Mouse (Mus musculus) spleen, embryonic (tissue): Measurements from ENCODE around the gene Olfr893.
"Not testable (repeated sequence)": the region's sequence is repeated elsewhere in the genome, so short reads cannot be mapped to it uniquely, and the experiment has no call there.

ENCODE experiments used
- CTCF ChIA-PET: fragments of 350-600 bp; sonication (Branson Sonifier 250); formaldehyde crosslinking; loops from one replicate; lab custom pipeline; 2022; lab: Charles Lee

Gene Olfr893

DNA sequence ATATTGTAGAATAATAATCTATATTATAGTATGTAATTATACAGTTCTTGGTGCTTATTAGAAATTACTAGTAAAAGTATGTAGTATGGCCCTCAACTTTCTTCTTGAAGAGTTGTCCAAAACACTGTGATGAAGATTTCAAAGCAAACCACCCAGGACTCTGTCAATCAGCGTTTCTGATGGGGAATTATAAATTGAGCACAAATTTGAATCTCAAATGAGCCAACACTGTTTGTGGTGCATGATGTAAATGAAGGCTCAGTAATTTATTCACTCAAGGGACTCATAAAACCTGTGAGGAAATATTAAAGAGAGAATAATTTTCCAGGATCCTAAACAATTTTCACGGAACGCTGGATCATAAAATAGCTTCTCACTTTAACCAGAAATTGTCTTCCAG, at the start of gene Olfr893:
Gene Olfr893 (plus strand): TSS at position 301 of the 400 bp plus-strand sequence.
- CTCF ChIA-PET, result no interaction called here

DNA sequence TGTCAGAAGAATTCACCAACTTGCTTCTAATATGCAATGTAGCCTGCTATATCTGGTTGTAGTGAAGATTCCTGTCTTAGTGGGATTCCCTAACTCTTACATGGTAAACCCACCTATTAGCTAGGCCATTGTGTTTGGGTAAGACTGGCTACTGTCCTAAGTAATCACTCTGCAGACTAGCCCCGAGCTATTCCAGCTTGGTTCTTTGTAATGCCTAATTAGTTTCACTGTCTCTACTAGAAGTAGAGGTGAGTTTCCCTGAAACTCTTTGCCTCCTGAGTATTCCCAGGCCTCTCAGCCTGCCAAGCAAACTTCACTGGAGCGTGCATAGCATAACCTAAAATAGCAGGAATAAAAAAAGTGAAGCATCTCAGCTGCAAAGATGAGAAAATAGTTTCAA, 39.8 kb upstream of the Olfr893 start:
- CTCF ChIA-PET, result not testable (repeated sequence)

DNA sequence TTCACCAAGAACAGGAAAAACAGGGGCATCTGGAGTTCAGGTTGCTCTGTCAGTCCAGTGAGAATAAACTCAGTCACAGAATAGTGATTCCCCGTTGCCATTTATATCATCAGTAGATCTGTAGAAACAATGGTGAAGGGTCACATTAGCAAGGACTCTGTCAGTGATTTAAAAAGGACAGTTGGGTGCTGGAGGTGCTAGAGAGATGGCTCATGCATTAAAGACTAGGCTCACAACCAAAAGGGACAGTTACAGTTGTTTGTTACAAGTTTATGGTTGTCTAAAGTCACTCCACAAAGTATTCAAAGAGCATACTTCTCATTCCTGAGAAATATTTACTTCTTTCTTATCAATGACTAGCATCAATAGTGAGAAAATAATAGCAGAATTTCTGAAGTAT, 27.4 kb upstream of the Olfr893 start, which contains the start of gene Olfr891:
Gene Olfr891 (minus strand): TSS at position 101 of the 400 bp plus-strand sequence.
- CTCF ChIA-PET, result no interaction called here

DNA sequence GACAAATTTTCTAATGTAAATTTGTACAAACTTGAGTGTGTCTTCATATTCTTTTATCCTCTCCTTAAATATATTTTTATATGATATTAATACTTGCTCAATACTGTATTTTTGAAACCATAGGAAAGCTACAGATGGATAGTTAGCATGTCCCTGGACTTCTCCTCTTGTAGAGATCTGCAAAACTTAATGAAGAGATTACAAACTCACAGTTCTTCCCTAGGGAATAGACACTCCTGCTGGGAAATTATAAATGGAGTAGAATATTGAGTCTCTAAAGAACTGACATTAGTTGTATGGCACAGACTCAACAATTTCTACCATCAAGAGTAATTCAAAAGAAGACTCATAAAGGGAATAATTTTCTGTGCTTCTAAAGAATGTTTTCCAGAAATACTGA, 9.6 kb downstream of the Olfr893 start, which contains the start of gene Olfr894:
Gene Olfr894 (plus strand): TSS at position 301 of the 400 bp plus-strand sequence.
- CTCF ChIA-PET, result no interaction called here

DNA sequence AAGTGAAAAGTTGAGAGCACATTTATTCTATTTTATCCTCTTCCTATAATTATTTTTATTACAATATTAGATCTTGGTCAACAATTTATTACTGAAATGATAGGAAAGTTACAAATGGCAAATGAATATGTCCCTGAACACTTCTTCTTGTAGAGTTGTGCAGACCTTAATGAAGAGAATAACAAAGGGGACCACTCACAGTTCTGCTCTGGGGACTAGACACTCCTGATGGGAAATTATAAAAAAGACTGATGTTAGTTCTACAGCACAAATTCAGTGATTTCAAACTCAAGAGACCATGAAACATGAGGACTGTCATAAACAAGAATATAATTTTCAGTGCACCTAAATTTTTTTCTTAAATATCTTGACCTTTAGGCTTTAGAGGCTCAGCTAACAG, 44.3 kb downstream of the Olfr893 start, which contains the start of gene Olfr143:
Gene Olfr143 (plus strand): TSS at position 301 of the 400 bp plus-strand sequence.
- CTCF ChIA-PET, result no interaction called here
